Mouse (Mus musculus) ES-E14 (cell line): ENCODE measurements at regions not wholly inside any gene's neighbourhood (a gene's known extent, or its start where the extent isn't known, plus 50 kb on each side); places are given as distances from the start of the nearest gene placed in this dataset.

Source experiments
- DNase-seq: peaks from one replicate; pipeline ENCODE4 v3.0.0-alpha.2; 2013; ENCODE audit warnings: low read depth, low spot score
- H3K27ac ChIP-seq: 2 replicates; pipeline ENCODE4 v1.5.1; 2012; ENCODE audit warnings: low read depth, mild to moderate bottlenecking, low read length, moderate library complexity, mixed read lengths; ENCODE audit not compliant: poor library complexity, insufficient read depth, severe bottlenecking
- H3K36me3 ChIP-seq: 2 replicates; pipeline ENCODE4 v1.6.1; 2012; ENCODE audit warnings: mild to moderate bottlenecking, low read length, moderate library complexity, mixed read lengths; ENCODE audit not compliant: control insufficient read depth, poor library complexity, insufficient read depth, severe bottlenecking
- H3K4me1 ChIP-seq, 2 experiments: fragments of 150-350 bp in 1 of 2; sonication (generic) in 1 of 2; 2 replicates each; pipeline ENCODE4 v1.6.1; 2012; ENCODE audit warnings: low read length in 2 of 2, mild to moderate bottlenecking in 1 of 2, mixed read lengths in 1 of 2; ENCODE audit not compliant: control insufficient read depth in 2 of 2, insufficient read depth in 2 of 2, poor library complexity in 1 of 2
- H3K4me3 ChIP-seq, 2 experiments: fragments of 150-350 bp in 1 of 2; sonication (generic) in 1 of 2; 2 replicates each; pipeline ENCODE4 v1.5.1; 2012; ENCODE audit warnings: low read length in 2 of 2, low read depth in 1 of 2, mild to moderate bottlenecking in 1 of 2, mixed read lengths in 1 of 2; ENCODE audit not compliant: insufficient read depth in 1 of 2, poor library complexity in 1 of 2, severe bottlenecking in 1 of 2
- H3K9ac ChIP-seq: 2 replicates; pipeline ENCODE4 v1.6.1; 2012; ENCODE audit warnings: low read depth, mild to moderate bottlenecking, low read length, mixed read lengths; ENCODE audit not compliant: poor library complexity, insufficient read depth, severe bottlenecking
- H3K9me3 ChIP-seq: fragments of 150-350 bp; sonication (generic); 2 replicates; pipeline ENCODE4 v1.6.1; 2012; ENCODE audit warnings: low read depth, mild to moderate bottlenecking, low read length; ENCODE audit not compliant: control insufficient read depth, insufficient read depth
- CHD2 ChIP-seq: IDR thresholded peaks from 2 replicates; pipeline ENCODE4 v1.6.1; 2014; ENCODE audit warnings: mild to moderate bottlenecking, low read depth, low read length, inconsistent platforms
- HCFC1 ChIP-seq: IDR thresholded peaks from 2 replicates; pipeline ENCODE4 v1.6.1; 2012; ENCODE audit warnings: low read length, inconsistent platforms, borderline replicate concordance; ENCODE audit not compliant: insufficient read depth
- MAFK ChIP-seq: IDR thresholded peaks from 2 replicates; pipeline ENCODE4 v1.6.1; 2014; ENCODE audit warnings: mild to moderate bottlenecking, low read depth, low read length, inconsistent platforms; ENCODE audit not compliant: insufficient read depth
- ZC3H11A ChIP-seq: IDR thresholded peaks from 2 replicates; pipeline ENCODE4 v1.6.1; 2012; ENCODE audit warnings: low read depth, mild to moderate bottlenecking, inconsistent platforms, low read length, borderline replicate concordance
- ZNF384 ChIP-seq: IDR thresholded peaks from 2 replicates; pipeline ENCODE4 v1.6.1; 2012; ENCODE audit warnings: low read depth, low read length, inconsistent platforms
- in situ Hi-C, 2 experiments: fragments of 600-800 bp; cut with MboI; formaldehyde crosslinking; loops; one replicate each; pipeline ENCODE4 v1.15.1; 2025; ENCODE audit warnings: low sequenced_read_pairs in 2 of 2, inconsistent platforms in 1 of 2; ENCODE audit not compliant: unreplicated experiment in 2 of 2

GRCm38 (mm10) chr5:15838108-15838972 lies 96.2 kb upstream of the Cacna2d1 start:
- Histone ChIP-seq H3K9ac (no peak overlapping the region), H3K4me3 (no peak overlapping the region), H3K36me3 (no peaks in the 10 kb centered on the region), H3K4me1 (no peaks in the 10 kb centered on the region), H3K9me3 (no peaks in the 10 kb centered on the region), H3K27ac (no peak overlapping the region)
- in situ Hi-C loops = loop anchor here in 1 of 2 experiments (25.0 kb wide), 1 partner anchor 424 kb away; no protein-coding TSS in a partner anchor
- no peak for TF ChIP-seq MAFK
- TF ChIP-seq ZC3H11A = peak; percentile 99
- no peak for TF ChIP-seq HCFC1
- TF ChIP-seq CHD2 = no peak
- no peak for TF ChIP-seq ZNF384
- DNase-seq = peak; percentile 70

DNA sequence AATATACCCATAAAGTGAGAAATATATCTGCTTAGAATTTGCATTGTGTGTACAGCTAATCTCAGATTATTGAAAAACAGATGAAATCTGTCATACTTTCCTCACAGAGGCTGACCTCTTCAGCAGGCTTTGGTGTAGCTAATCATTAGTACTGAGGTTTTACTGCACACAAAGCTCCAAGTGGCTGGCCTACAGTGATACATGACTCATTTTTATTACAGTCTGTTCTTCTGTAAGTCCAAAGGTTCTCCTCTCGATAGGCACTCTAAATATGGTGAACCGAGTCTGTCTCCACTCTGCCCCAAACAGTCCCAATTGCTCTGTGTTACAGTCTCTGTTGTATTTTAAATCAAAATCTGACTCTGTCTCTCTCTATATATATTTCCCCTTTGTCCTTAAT lies 87.7 kb upstream of the Cacna2d1 start:
- Histone ChIP-seq H3K4me3 (no peak overlapping the region), H3K4me1 (no peaks in the 10 kb centered on the region), H3K9ac (no peak overlapping the region), H3K27ac (no peak overlapping the region), H3K9me3 (no peaks in the 10 kb centered on the region), H3K36me3 (no peaks in the 10 kb centered on the region)
- TF ChIP-seq ZC3H11A = no peak
- DNase-seq = no peak
- in situ Hi-C loops = loop anchor here in 1 of 2 experiments (25.0 kb wide), 1 partner anchor 416 kb away; no protein-coding TSS in a partner anchor

DNA sequence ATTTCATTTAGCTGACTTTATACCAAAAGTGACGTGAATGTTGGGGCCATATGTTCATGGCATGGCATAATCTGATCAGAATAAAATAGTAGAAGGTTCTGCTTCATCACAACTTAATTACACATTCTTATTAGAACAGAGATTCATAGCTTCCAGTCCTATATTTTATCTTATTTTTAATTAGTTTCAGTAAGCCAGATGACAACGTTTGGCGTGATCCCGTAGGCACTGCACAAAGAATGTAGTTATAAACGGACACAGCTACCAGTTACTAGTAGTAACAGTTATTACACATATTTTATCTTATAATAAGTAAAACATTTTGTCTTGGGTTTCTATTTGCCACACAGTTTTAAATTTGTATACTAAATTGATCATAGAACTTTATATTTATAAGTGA lies 85.0 kb upstream of the Cacna2d1 start:
- in situ Hi-C loops = loop anchor here in 1 of 2 experiments (25.0 kb wide), 1 partner anchor 413 kb away; no protein-coding TSS in a partner anchor
- Histone ChIP-seq H3K9ac (no peak overlapping the region), H3K9me3 (no peaks in the 10 kb centered on the region), H3K27ac (no peak overlapping the region), H3K36me3 (no peaks in the 10 kb centered on the region), H3K4me3 (no peak overlapping the region), H3K4me1 (no peaks in the 10 kb centered on the region)
- TF ChIP-seq ZC3H11A (no peak), HCFC1 (no peak), ZNF384 (no peak), CHD2 (no peak), MAFK (no peak)
- DNase-seq = no peak

GRCm38 (mm10) chr5:15850126-15850801 lies 84.2 kb upstream of the Cacna2d1 start:
- no peaks in the 10 kb centered on the region for H3K36me3 ChIP-seq
- in situ Hi-C loops = no loop called here
- TF ChIP-seq ZNF384 (no peak), HCFC1 (no peak), MAFK (no peak), CHD2 (no peak), ZC3H11A (no peak)
- DNase-seq = no peak
- H3K9ac ChIP-seq = no peak overlapping the region
- no peak overlapping the region for H3K4me3 ChIP-seq
- H3K4me1 ChIP-seq = no peaks in the 10 kb centered on the region
- no peak overlapping the region for H3K27ac ChIP-seq
- no peaks in the 10 kb centered on the region for H3K9me3 ChIP-seq
